Mouse (Mus musculus): ENCODE measurements at regions not wholly inside any gene's neighbourhood (a gene's known extent, or its start where the extent isn't known, plus 50 kb on each side); places are given as distances from the start of the nearest gene placed in this dataset.
"Not testable (repeated sequence)": the region's sequence is repeated elsewhere in the genome, so short reads cannot be mapped to it uniquely, and the experiment has no call there.

GRCm38 (mm10) chr6:31130522-31130921 is 171.6 kb upstream of the Klf14 start:
- no peak for DNase-seq (ENCODE audit: low spot score)

GRCm38 (mm10) chr6:31131716-31132115 is 172.8 kb upstream of the Klf14 start:
- no peak for DNase-seq (ENCODE audit: low spot score)

GRCm38 (mm10) chr6:31132396-31133190 is 173.7 kb upstream of the Klf14 start:
- no peak for DNase-seq (ENCODE audit: low spot score)

- DNase-seq (ENCODE audit: low spot score): no peak
Observed at GRCm38 (mm10) chr6:31133896-31134735, 175.2 kb upstream of the Klf14 start.

GRCm38 (mm10) chr6:31134736-31135077 is 175.8 kb upstream of the Klf14 start:
- DNase-seq (ENCODE audit: low spot score): no peak

GRCm38 (mm10) chr6:31135580-31135979 is 176.7 kb upstream of the Klf14 start:
- DNase-seq (ENCODE audit: low spot score): no peak

- no peak for DNase-seq (ENCODE audit: low spot score)
Observed at GRCm38 (mm10) chr6:31136895-31137294, 178.0 kb upstream of the Klf14 start.

- DNase-seq (ENCODE audit: low spot score): no peak
Observed at GRCm38 (mm10) chr6:31137351-31137750, 178.5 kb upstream of the Klf14 start.

GRCm38 (mm10) chr6:31140000-31140399 is 181.1 kb upstream of the Klf14 start:
- DNase-seq (ENCODE audit: low spot score): no peak

- DNase-seq (ENCODE audit: low spot score): no peak
Observed at GRCm38 (mm10) chr6:31140593-31140992, 181.7 kb upstream of the Klf14 start.

GRCm38 (mm10) chr6:31141486-31141885 is 182.6 kb upstream of the Klf14 start:
- no peak for DNase-seq (ENCODE audit: low spot score)

GRCm38 (mm10) chr6:31142479-31143007 is 183.7 kb upstream of the Klf14 start:
- not testable (repeated sequence) for DNase-seq (ENCODE audit: low spot score)

GRCm38 (mm10) chr6:31145687-31146086 is 186.8 kb upstream of the Klf14 start:
- DNase-seq (ENCODE audit: low spot score): no peak

- no peak for DNase-seq (ENCODE audit: low spot score)
Observed at GRCm38 (mm10) chr6:31146779-31147178, 187.9 kb upstream of the Klf14 start.

- no peak for DNase-seq (ENCODE audit: low spot score)
Observed at GRCm38 (mm10) chr6:31147682-31148081, 188.8 kb upstream of the Klf14 start.

- DNase-seq (ENCODE audit: low spot score): no peak
Observed at GRCm38 (mm10) chr6:31148311-31148856, 189.5 kb upstream of the Klf14 start.

- DNase-seq (ENCODE audit: low spot score): no peak
Observed at GRCm38 (mm10) chr6:31149164-31149563, 190.3 kb upstream of the Klf14 start.

GRCm38 (mm10) chr6:31150416-31150815 is 191.5 kb upstream of the Klf14 start:
- no peak for DNase-seq (ENCODE audit: low spot score)

- DNase-seq (ENCODE audit: low spot score): no peak
Observed at GRCm38 (mm10) chr6:31155857-31156256, 197.0 kb upstream of the Klf14 start.

- DNase-seq (ENCODE audit: low spot score): no peak
Observed at GRCm38 (mm10) chr6:31156999-31157398, 198.1 kb upstream of the Klf14 start.

- no peak for DNase-seq (ENCODE audit: low spot score)
Observed at GRCm38 (mm10) chr6:31157429-31157828, 198.6 kb upstream of the Klf14 start.

- no peak for DNase-seq (ENCODE audit: low spot score)
Observed at GRCm38 (mm10) chr6:31158648-31159047, 199.8 kb upstream of the Klf14 start.

GRCm38 (mm10) chr6:31159240-31159639 is 200.4 kb upstream of the Klf14 start:
- DNase-seq (ENCODE audit: low spot score): no peak
